Mouse (Mus musculus): ENCODE measurements at regions not wholly inside any gene's neighbourhood (a gene's known extent, or its start where the extent isn't known, plus 50 kb on each side); places are given as distances from the start of the nearest gene placed in this dataset.

DNA sequence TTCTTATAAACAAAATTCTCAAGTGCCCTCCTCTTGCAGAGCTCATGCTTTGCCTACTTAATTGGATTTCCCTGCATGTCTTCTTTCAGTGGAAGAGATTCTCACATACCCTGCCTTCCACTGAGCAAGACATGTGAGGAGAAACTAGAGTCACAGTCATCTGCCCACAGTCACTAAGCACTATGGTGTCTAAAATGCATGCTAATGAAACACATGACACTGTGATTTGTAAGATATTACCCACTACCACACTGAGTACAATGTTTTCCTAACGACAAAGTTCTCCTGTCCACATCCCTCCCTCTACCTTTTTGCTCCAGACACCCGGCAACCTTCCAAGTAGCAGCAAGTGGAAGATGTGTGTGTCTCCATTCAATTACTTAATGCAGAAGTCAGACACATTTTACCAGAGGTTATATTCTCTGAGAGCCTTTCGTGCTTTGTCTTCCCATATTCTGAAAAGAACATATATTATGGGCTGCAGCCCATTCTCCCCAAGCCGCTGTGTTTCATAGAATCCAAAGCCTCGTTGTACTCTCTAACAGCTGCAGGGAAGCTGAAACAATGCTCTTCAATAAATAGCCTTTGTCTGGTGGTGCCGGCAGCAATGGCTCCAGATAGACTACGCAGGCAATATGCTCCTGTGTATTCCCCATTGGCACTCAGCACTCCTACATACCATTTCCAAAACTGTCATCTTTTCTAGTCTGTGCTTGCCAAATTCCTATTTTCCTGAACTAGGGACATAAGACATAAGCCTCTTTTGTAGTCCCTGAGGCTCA, 670.7 kb downstream of the Poteg start:
- Histone ChIP-seq H3K4me3 (ENCODE audit: low read depth, low read length) (no peak overlapping the region), H3K27ac (ENCODE audit: low read depth, low read length) (no peak overlapping the region), H3K27me3 (ENCODE audit: insufficient read depth, low read length) (no peaks in the 10 kb centered on the region), H3K36me3 (ENCODE audit: insufficient read depth) (no peaks in the 10 kb centered on the region), H3K4me2 (ENCODE audit: low read depth) (no peak overlapping the region), H3K9me3 (ENCODE audit: low read length) (no peaks in the 10 kb centered on the region), H3K4me1 (ENCODE audit: insufficient read depth) (no peaks in the 10 kb centered on the region), H3K9ac (no peak overlapping the region)
- no peak for TF ChIP-seq CTCF (IDR thresholded peaks at IDR 0.05; ENCODE audit: low read depth)
- WGBS: 27% methylated on average over 7 of the region's 7 CpGs
- ATAC-seq (peak; percentile 32; the same call in 1 of the 2 replicates), DNase-seq (peak; percentile 21)

DNA sequence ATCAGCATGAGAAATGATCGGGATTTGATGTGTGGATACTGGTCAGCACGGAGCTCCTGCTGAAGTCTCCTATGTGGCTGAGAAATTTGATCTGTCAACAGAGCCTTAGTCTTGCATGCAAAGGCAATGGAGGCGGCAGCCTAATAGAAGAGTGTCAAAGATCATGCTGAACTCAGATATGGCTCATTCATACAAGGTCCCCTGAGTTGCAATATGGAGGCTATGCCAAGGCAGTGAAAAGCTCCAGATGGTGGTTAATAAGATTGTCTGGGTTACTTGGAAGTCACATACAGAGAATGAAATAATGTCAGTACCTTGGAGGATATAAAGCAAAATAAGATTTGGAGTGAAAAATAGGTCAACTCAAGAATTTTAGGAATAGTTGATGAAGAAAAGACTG, 677.6 kb downstream of the Poteg start:
- Histone ChIP-seq H3K9me3 (ENCODE audit: low read length) (no peaks in the 10 kb centered on the region), H3K27me3 (ENCODE audit: insufficient read depth, low read length) (no peaks in the 10 kb centered on the region), H3K4me3 (ENCODE audit: low read depth, low read length) (no peak overlapping the region), H3K36me3 (ENCODE audit: insufficient read depth) (no peaks in the 10 kb centered on the region), H3K4me1 (ENCODE audit: insufficient read depth) (no peaks in the 10 kb centered on the region), H3K27ac (ENCODE audit: low read depth, low read length) (no peak overlapping the region), H3K4me2 (ENCODE audit: low read depth) (no peak overlapping the region), H3K9ac (no peak overlapping the region)
- no peak for DNase-seq
- ATAC-seq: no peak
- TF ChIP-seq CTCF (IDR thresholded peaks at IDR 0.05; ENCODE audit: low read depth): no peak
- WGBS: 76% methylated on average over 3 of the region's 3 CpGs

GRCm38 (mm10) chr8:28141916-28142315, 694.4 kb downstream of the Poteg start:
- Histone ChIP-seq H3K9ac (no peak overlapping the region), H3K4me1 (ENCODE audit: insufficient read depth) (no peaks in the 10 kb centered on the region), H3K27me3 (ENCODE audit: insufficient read depth, low read length) (no peaks in the 10 kb centered on the region), H3K36me3 (ENCODE audit: insufficient read depth) (no peaks in the 10 kb centered on the region), H3K4me3 (ENCODE audit: low read depth, low read length) (no peak overlapping the region), H3K27ac (ENCODE audit: low read depth, low read length) (no peak overlapping the region), H3K4me2 (ENCODE audit: low read depth) (no peak overlapping the region), H3K9me3 (ENCODE audit: low read length) (no peaks in the 10 kb centered on the region)
- WGBS: 16% methylated on average over 3 of the region's 3 CpGs
- no peak for ATAC-seq
- DNase-seq: no peak
- TF ChIP-seq CTCF (IDR thresholded peaks at IDR 0.05; ENCODE audit: low read depth): no peak

GRCm38 (mm10) chr8:28148599-28149452, 701.4 kb downstream of the Poteg start:
- Histone ChIP-seq H3K27ac (ENCODE audit: low read depth, low read length) (no peak overlapping the region), H3K9ac (no peak overlapping the region), H3K4me2 (ENCODE audit: low read depth) (no peak overlapping the region), H3K4me3 (ENCODE audit: low read depth, low read length) (no peak overlapping the region), H3K36me3 (ENCODE audit: insufficient read depth) (no peaks in the 10 kb centered on the region), H3K27me3 (ENCODE audit: insufficient read depth, low read length) (no peaks in the 10 kb centered on the region), H3K9me3 (ENCODE audit: low read length) (no peaks in the 10 kb centered on the region), H3K4me1 (ENCODE audit: insufficient read depth) (no peaks in the 10 kb centered on the region)
- DNase-seq (peak; percentile 83), ATAC-seq (peak; percentile 94)
- peak; percentile 73 for TF ChIP-seq CTCF (IDR thresholded peaks at IDR 0.05; ENCODE audit: low read depth)
- 50% methylated on average over 14 of the region's 14 CpGs for WGBS

DNA sequence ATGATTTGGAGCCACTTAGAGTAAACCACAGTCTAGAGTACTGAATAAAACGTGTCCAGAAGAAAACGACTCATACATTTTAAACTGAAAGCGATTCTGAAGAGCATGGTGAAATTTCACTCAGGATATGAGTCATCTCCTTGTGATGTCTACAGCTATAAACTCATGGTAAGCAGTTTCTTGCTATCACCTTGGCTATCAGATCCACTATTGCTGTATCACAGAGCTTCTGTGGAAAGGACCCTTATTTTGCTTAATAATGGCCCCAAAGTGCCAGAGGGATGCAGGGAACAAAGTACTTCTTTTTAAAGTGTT, 701.9 kb downstream of the Poteg start:
- Histone ChIP-seq H3K36me3 (ENCODE audit: insufficient read depth) (no peaks in the 10 kb centered on the region), H3K9me3 (ENCODE audit: low read length) (no peaks in the 10 kb centered on the region), H3K4me2 (ENCODE audit: low read depth) (no peak overlapping the region), H3K4me3 (ENCODE audit: low read depth, low read length) (no peak overlapping the region), H3K4me1 (ENCODE audit: insufficient read depth) (no peaks in the 10 kb centered on the region), H3K9ac (no peak overlapping the region), H3K27me3 (ENCODE audit: insufficient read depth, low read length) (no peaks in the 10 kb centered on the region), H3K27ac (ENCODE audit: low read depth, low read length) (no peak overlapping the region)
- WGBS: 70% methylated on average over 3 of the region's 3 CpGs
- ATAC-seq (no peak), DNase-seq (no peak)
- no peak for TF ChIP-seq CTCF (IDR thresholded peaks at IDR 0.05; ENCODE audit: low read depth)

DNA sequence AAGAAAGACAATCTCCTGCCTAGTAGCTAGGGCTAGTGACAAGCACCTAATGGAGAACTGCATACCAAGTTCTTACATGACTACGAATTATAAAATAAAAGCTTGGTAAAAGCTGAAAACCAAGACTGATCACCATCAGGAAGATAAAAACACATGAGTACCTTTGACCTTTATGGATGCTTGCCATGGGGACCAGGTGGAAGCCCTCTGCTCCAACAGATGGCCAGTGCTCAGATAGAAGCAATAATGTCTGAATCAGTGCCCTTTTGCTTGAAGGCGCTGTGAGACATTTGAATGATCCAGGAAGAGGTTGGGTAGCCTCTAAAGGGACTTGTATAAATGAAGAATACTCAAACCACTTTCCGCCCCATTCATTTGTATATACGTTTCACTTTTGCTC, 713.2 kb downstream of the Poteg start:
- WGBS: 94% methylated on average over 4 of the region's 4 CpGs
- Histone ChIP-seq H3K9me3 (ENCODE audit: low read length) (no peaks in the 10 kb centered on the region), H3K9ac (no peak overlapping the region)

GRCm38 (mm10) chr8:28168036-28168435, 720.6 kb downstream of the Poteg start:
- no peak for DNase-seq
- H3K36me3 ChIP-seq (ENCODE audit: insufficient read depth): no peaks in the 10 kb centered on the region
- no peak overlapping the region for H3K27ac ChIP-seq (ENCODE audit: low read depth, low read length)
- H3K9ac ChIP-seq: no peak overlapping the region
- no peak for ATAC-seq
- H3K4me2 ChIP-seq (ENCODE audit: low read depth): no peak overlapping the region
- no peaks in the 10 kb centered on the region for H3K9me3 ChIP-seq (ENCODE audit: low read length)
- no peak for TF ChIP-seq CTCF (IDR thresholded peaks at IDR 0.05; ENCODE audit: low read depth)
- H3K4me1 ChIP-seq (ENCODE audit: insufficient read depth): no peaks in the 10 kb centered on the region
- no peaks in the 10 kb centered on the region for H3K27me3 ChIP-seq (ENCODE audit: insufficient read depth, low read length)
- no peak overlapping the region for H3K4me3 ChIP-seq (ENCODE audit: low read depth, low read length)
- 69% methylated on average over 1 of the region's 1 CpGs for WGBS

More for the DNA sequence above, 713.2 kb downstream of the Poteg start:
- Histone ChIP-seq H3K27ac (ENCODE audit: low read depth, low read length) (no peak overlapping the region), H3K4me3 (ENCODE audit: low read depth, low read length) (no peak overlapping the region), H3K27me3 (ENCODE audit: insufficient read depth, low read length) (no peaks in the 10 kb centered on the region), H3K4me1 (ENCODE audit: insufficient read depth) (no peaks in the 10 kb centered on the region), H3K4me2 (ENCODE audit: low read depth) (no peak overlapping the region), H3K36me3 (ENCODE audit: insufficient read depth) (no peaks in the 10 kb centered on the region)
- no peak for DNase-seq
- ATAC-seq: no peak
- no peak for TF ChIP-seq CTCF (IDR thresholded peaks at IDR 0.05; ENCODE audit: low read depth)

All from forebrain, postnatal 0 days (tissue).